Mouse (Mus musculus) bone marrow macrophage, adult 2 months (primary cell): ENCODE results near the gene Dnajc10.

Source experiments
- CTCF ChIP-seq: IDR thresholded peaks from 2 replicates; pipeline ENCODE4 v1.5.1; 2012; ENCODE audit warnings: low read depth, mild to moderate bottlenecking, low read length, moderate library complexity
- POLR2A ChIP-seq: IDR thresholded peaks from 2 replicates; pipeline ENCODE4 v1.6.1; 2012; ENCODE audit warnings: mild to moderate bottlenecking, low read depth, low read length, borderline replicate concordance

- TF ChIP-seq CTCF, result no peak
- TF ChIP-seq POLR2A, result no peak
These were observed 39.3 kb downstream of the Dnajc10 start for GRCm38 (mm10) chr2:80354531-80354930.
